Mouse (Mus musculus) embryonic fibroblast, embryonic 13.5 days (primary cell): ENCODE measurements around the gene Gabbr2.

Experiments
- CTCF ChIP-seq: IDR thresholded peaks from 2 replicates; pipeline ENCODE4 v1.5.1; 2011; ENCODE audit warnings: mild to moderate bottlenecking, control low read depth, low read length, moderate library complexity, borderline replicate concordance; ENCODE audit not compliant: insufficient read depth
- POLR2A ChIP-seq: IDR thresholded peaks from 2 replicates; pipeline ENCODE4 v1.6.1; 2011; ENCODE audit warnings: low read depth, mild to moderate bottlenecking, control low read depth, low read length, moderate library complexity

DNA sequence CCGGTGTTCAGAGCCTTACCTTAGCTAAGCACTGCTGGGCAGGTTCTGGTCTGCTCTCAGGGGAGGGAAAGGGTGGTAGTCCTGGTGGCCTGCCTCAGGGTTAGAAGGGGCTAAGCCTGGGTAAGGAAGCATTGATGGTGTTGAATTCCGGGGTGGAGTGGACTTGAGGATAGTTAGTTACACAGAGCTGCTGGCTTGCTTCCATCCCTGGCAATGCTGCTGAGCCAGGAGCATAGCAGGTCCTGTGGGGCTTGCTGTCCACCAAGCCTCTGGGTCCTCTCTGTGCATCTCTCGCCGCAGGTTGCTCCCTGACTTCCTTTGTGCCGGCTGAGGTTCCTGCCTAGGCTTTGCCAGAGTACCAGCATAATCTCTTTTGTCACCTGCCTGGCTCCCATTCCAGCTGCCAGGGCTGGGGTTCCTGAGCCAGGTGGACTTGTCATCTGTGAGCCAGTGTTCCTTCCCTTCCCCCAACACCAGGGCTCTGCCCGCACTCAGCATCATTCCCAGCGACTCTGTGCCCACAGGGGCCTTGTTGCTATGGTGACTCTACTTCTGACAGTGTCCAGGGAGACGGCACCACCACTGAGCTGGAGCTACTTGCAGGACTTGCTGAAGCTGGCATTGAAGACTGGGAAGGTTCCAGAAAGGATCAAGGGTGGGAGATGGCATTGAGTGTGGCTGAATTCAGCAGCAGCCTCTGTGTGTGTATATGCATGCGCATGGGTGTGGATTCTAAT lies 262.2 kb downstream of the Gabbr2 start:
- TF ChIP-seq CTCF, result no peak
- no peak for TF ChIP-seq POLR2A
